Mouse (Mus musculus): ENCODE results near the gene Shcbp1l.
"Not testable (repeated sequence)": the region's sequence is repeated elsewhere in the genome, so short reads cannot be mapped to it uniquely, and the experiment has no call there.

- TF ChIP-seq CTCF (IDR thresholded peaks at IDR 0.05; ENCODE audit: low read depth, low read length); GATA1 (IDR thresholded peaks at IDR 0.05; ENCODE audit: borderline replicate concordance, low read length): not testable (repeated sequence)
These were observed 39.3 kb upstream of the Shcbp1l start for GRCm38 (mm10) chr1:153385661-153386060.
